Mouse (Mus musculus): ENCODE measurements around the gene Rpl10.

- TF ChIP-seq CTCF (IDR thresholded peaks at IDR 0.05; ENCODE audit: extremely low read depth, insufficient read depth, insufficient read length, insufficient replicate concordance) (no peak), POLR2A (IDR thresholded peaks at IDR 0.05; ENCODE audit: low read depth, low read length) (peak; percentile 92)
Measured at GRCm38 (mm10) chrX:74304867-74305700, 34.5 kb downstream of the Rpl10 start, which contains the start of gene Gdi1.
